Mouse (Mus musculus) ES-Bruce4 (cell line): ENCODE results near the gene Lrr1. TPM values are rescaled to one million over a fixed set of nuclear protein-coding genes. Genes with fewer than 3 reads are reported as not detected.

ENCODE experiments used
- H3K27ac ChIP-seq: 2 replicates; pipeline ENCODE4 v1.5.1; 2012; ENCODE audit warnings: low read length, inconsistent platforms; ENCODE audit not compliant: insufficient read depth
- H3K27me3 ChIP-seq: 2 replicates; pipeline ENCODE4 v1.6.1; 2012; ENCODE audit warnings: mild to moderate bottlenecking, low read length, inconsistent platforms; ENCODE audit not compliant: control insufficient read depth, poor library complexity, insufficient read depth, severe bottlenecking
- H3K36me3 ChIP-seq: 2 replicates; pipeline ENCODE4 v1.6.1; 2012; ENCODE audit warnings: inconsistent platforms, mild to moderate bottlenecking, low read length, moderate library complexity; ENCODE audit not compliant: control insufficient read depth, poor library complexity, insufficient read depth, severe bottlenecking
- H3K4me1 ChIP-seq: one replicate; pipeline ENCODE4 v1.8.1; 2011; ENCODE audit warnings: low read length; ENCODE audit not compliant: control insufficient read depth, insufficient read depth
- H3K4me3 ChIP-seq: 2 replicates; pipeline ENCODE4 v1.5.1; 2011; ENCODE audit warnings: low read depth, mild to moderate bottlenecking, low read length
- H3K9ac ChIP-seq: 2 replicates; pipeline ENCODE4 v1.6.1; 2012; ENCODE audit warnings: low read depth, mild to moderate bottlenecking, inconsistent platforms; ENCODE audit not compliant: poor library complexity, severe bottlenecking
- H3K9me3 ChIP-seq: replicated peaks from 2 replicates; pipeline ENCODE4 v1.6.1; 2012; ENCODE audit warnings: mild to moderate bottlenecking, low read length, inconsistent platforms; ENCODE audit not compliant: control insufficient read depth, poor library complexity, insufficient read depth, severe bottlenecking
- CTCF ChIP-seq: IDR thresholded peaks from one replicate; pipeline ENCODE4 v1.8.1; 2011; ENCODE audit warnings: low read depth, low read length
- EP300 ChIP-seq: IDR thresholded peaks from 2 replicates; pipeline ENCODE4 v1.6.1; 2011; ENCODE audit warnings: low read depth, low read length; ENCODE audit not compliant: insufficient read depth
- POLR2A ChIP-seq: IDR thresholded peaks from one replicate; pipeline ENCODE4 v1.8.1; 2011; ENCODE audit warnings: low read length; ENCODE audit not compliant: insufficient read depth
- polyA plus RNA-seq: library from polyadenylated mRNA; stranded (reverse); fragments of >200 nt; gene quantifications from 2 replicates; pipeline ENCODE4 v1.2.4, GENCODE M21; 2011; ENCODE audit warnings: low read depth; ENCODE audit not compliant: missing spikeins, insufficient read depth, insufficient read length

The Lrr1 gene
- polyA plus RNA-seq, 1 experiment: 7.5 TPM

DNA sequence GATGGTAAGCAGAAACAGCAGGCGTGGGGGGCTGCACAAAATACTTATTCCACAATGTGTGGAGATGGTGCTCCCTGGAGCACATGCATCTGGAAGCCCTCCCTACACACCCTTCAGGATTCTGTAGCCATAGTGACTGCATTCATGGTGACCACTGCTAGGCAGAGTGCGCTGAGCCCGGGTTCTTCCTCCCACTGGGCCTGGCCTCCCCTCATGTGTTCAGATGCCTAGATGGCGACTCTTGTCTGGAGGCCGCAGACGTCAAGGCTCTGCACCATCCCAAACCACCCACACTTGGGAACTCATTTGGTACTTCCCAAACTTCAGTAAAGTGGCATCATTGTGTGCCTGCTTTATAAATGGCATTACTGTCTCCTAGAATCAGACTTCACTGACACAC, 25.2 kb upstream of the Lrr1 start:
- TF ChIP-seq POLR2A (no peak), EP300 (no peak), CTCF (no peak)

DNA sequence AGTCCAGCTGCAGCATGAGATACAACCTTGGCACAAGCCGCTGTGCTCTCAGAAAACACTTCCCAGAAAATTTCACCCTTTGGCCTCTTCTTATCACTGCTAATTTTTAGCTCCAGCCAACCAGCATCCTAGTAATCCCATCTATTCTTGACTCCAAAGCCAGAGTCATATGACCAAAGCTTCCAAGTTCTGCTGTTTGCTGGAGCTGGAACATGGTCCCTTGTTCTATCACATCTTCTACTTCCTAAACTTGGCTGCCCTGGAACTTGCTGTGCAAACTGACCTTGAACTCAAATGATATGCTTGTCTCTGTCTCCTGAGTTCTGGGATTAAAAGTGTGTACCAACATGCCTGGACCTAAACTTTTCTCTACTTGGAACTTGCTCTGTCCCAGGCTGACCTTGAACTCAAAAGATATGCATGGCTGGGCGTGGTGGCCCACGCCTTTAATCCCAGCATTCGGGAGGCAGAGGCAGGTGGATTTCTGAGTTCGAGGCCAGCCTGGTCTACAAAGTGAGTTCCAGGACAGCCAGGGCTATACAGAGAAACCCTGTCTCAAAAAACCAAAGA, 21.4 kb upstream of the Lrr1 start:
- Histone ChIP-seq H3K4me3 (no peak overlapping the region), H3K27me3 (no peaks in the 10 kb centered on the region), H3K9ac (no peak overlapping the region), H3K36me3 (no peaks in the 10 kb centered on the region), H3K9me3 (no peaks in the 10 kb centered on the region), H3K4me1 (no peaks in the 10 kb centered on the region), H3K27ac (no peak overlapping the region)
- TF ChIP-seq POLR2A (no peak), CTCF (no peak), EP300 (no peak)

More for the DNA sequence above, 25.2 kb upstream of the Lrr1 start:
- no peaks in the 10 kb centered on the region for H3K4me1 ChIP-seq
- no peaks in the 10 kb centered on the region for H3K27me3 ChIP-seq
- no peak overlapping the region for H3K9ac ChIP-seq
- H3K27ac ChIP-seq: no peak overlapping the region
- H3K36me3 ChIP-seq: no peaks in the 10 kb centered on the region
- no peak overlapping the region for H3K4me3 ChIP-seq
- H3K9me3 ChIP-seq: no peaks in the 10 kb centered on the region

DNA sequence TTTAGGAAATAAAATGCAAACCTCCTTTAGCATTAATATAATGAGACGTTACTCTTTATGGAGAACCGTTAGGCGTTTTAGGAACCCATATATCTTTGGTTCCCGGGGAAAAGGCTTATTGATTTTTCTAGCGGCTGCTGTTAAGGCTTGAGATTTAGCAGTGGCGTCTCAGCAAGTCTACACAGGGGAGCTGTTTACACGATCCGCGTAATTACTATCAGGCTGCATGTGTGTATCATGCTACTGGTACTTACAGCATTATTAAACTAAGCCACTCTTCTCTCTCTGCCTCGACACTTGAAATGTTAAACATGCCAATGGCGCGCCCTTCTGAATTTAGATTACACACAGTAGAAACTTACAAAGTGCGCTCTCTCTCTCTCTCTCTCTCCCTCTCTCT, 18.6 kb upstream of the Lrr1 start:
- no peaks in the 10 kb centered on the region for H3K9me3 ChIP-seq
- no peak overlapping the region for H3K9ac ChIP-seq
- no peaks in the 10 kb centered on the region for H3K36me3 ChIP-seq
- TF ChIP-seq POLR2A: no peak
- no peak for TF ChIP-seq CTCF
- TF ChIP-seq EP300: no peak
- no peak overlapping the region for H3K4me3 ChIP-seq
- no peaks in the 10 kb centered on the region for H3K4me1 ChIP-seq
- no peaks in the 10 kb centered on the region for H3K27me3 ChIP-seq
- H3K27ac ChIP-seq: no peak overlapping the region

DNA sequence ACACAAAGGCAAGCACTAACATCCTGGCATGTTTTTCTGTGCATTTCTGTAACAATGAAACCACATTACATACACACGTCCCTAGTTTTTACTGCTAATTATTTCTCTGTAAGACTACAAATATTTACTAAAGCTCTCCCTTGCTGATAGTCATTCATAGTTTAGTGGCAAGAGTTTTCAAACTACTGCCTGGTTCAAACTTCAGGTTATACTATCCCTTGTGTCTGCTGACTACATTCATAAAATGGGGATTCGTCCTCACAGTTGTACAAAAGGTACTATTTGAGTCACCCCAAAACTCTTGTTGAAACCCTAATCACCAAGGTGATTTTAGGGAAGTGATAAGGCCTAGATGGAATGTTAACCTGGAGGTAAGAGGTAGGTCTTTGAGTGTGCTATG, 12.7 kb upstream of the Lrr1 start:
- Histone ChIP-seq H3K36me3 (peaks cover 26% of the 10 kb centered on the region), H3K27me3 (no peaks in the 10 kb centered on the region), H3K4me1 (no peaks in the 10 kb centered on the region), H3K27ac (no peak overlapping the region), H3K4me3 (no peak overlapping the region), H3K9ac (no peak overlapping the region), H3K9me3 (no peaks in the 10 kb centered on the region)
- TF ChIP-seq CTCF (no peak), EP300 (no peak), POLR2A (no peak)

DNA sequence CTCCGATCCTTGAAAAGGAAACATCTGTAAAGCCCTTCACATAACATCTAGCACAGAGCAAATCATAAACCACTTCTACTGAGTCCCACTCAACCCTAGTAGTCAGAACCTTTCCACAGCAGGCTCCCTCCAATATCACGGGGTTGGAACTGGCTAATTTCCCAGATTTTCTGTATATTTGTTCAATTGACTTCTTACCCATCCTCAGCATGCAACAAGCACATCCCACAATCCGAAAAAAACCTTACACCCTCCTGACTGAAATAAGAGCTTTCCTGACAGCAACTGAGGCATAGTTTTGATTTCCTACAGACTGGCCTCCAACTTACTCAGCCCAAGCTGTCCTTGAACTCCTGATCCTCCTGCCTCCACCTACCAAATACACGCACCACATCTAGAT, 12.2 kb upstream of the Lrr1 start:
- Histone ChIP-seq H3K9me3 (no peaks in the 10 kb centered on the region), H3K4me3 (no peak overlapping the region), H3K9ac (no peak overlapping the region), H3K36me3 (peaks cover 26% of the 10 kb centered on the region), H3K4me1 (no peaks in the 10 kb centered on the region), H3K27me3 (no peaks in the 10 kb centered on the region), H3K27ac (no peak overlapping the region)
- TF ChIP-seq CTCF (no peak), POLR2A (no peak), EP300 (no peak)

DNA sequence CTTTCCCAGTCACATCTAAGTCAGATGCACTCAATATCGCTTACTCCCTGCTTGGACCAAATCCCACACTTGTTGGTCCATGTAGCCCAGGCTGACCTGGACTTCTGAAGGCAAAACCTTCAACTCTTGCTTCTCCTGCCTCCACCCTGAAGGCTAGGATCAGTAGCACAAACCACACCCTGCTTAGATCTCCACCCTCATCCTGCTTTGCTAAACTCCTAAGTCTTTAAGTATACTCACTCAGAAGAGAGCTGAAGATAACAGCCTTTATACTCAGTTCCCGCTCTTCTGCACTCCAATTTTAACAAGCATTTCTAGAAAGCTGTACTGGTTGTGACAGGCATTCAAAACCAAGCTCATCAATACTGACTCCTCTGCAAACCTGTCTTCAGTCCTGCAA, 11.5 kb upstream of the Lrr1 start:
- Histone ChIP-seq H3K9me3 (no peaks in the 10 kb centered on the region), H3K27me3 (no peaks in the 10 kb centered on the region), H3K4me3 (no peak overlapping the region), H3K9ac (peak overlapping the region; percentile 97), H3K36me3 (peaks cover 26% of the 10 kb centered on the region), H3K27ac (peak overlapping the region; percentile 29; the same call in 1 of the 2 replicates), H3K4me1 (no peaks in the 10 kb centered on the region)
- TF ChIP-seq EP300 (no peak), POLR2A (no peak)
